Mouse (Mus musculus) cerebellum, adult 18-20 months (tissue): ENCODE results near the gene Asb1.

ENCODE experiments used
- DNase-seq, 2 experiments: peaks; one replicate each; pipeline ENCODE4 v3.0.0; 2021

Gene Asb1

GRCm38 (mm10) chr1:91547567-91547966 is 7.2 kb downstream of the Asb1 start:
- DNase-seq = no peak

DNA sequence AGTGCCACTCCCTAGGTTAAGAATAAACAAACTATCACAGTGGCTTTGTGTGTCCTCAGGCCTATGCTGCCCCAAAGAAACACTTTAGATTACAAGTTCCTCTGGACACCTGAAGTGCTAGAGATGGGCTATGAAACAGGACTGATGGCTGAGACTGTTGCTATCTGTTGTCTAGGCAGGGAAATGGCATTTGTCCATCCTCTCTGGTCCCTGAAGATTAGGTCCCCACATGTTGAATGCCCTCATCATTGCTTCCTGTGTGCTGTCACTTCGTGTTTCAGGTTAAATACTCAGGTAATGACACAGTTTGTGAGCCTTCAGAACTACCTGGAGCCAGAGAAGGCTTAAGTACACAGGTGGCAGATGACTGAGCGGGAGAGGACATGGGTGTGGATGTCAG is 8.7 kb downstream of the Asb1 start:
- DNase-seq = no peak

DNA sequence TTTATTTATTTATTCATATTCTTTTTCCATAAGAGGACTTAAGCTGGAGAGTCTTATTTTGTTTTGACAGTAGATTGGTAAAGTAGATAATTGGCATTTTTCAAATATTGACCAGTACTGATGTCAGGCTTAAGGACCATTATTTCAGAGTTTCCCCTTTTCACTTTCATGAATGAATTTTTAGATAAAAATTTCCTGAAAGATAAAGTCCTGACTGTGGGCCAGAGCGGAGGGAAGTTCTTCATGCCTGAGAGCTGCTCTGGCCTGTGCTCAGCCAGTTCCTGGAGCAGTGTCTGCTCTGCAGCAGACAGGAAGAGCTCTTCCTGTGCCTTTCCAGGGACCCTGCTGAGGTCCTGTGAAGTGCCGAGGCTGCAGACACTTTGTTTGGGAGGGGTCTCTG is 16.8 kb downstream of the Asb1 start:
- DNase-seq = no peak

- DNase-seq = no peak
Measured at GRCm38 (mm10) chr1:91561226-91561625, 20.9 kb downstream of the Asb1 start.

DNA sequence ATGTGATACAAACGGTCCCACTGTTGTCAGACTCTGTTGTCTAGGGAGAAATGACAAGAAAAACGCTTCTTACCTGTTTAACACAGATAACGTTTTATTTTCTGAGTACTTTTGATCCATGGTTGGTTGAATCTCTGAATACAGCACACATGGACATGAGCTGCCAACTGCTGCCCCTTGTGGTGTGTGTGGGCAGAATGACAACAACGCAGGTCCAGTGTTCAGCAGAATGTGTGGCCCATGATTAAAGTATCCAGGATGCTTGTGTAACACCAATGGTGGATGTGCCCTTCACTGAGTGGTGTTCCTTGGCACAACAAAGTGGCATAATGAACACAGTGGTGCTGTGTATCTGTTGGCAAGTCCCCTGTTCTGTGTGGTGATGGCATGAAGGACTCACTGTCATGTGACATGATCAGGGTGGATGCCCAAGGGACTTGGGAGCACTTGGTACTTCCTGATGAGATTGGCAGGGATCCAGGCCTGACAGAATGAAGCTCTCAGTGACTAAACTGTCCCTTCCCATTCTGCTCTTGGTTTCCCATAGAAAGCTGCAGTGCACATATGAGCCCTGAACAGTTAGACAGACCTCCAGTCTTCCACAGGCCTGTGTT is 22.7 kb downstream of the Asb1 start:
- DNase-seq = no peak

DNA sequence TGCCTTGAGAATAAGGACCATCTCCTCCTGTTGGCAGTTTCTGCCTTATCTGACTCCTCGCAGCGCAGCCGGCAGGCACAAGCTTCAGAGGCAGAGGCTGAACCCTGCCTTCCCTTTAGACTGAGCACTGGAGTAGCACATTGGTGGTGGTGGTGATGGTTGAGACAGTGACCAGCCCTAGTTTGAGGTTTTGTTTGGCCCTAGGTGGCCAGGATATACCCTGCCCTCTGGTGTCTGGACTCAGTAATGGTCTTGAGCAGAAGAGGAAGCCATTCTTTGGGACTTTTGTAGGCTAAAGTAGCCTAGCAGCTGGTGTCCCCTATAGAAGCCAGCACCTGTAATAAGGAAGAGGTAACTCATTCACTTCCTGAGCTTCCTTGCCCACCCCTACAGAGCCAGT is 23.7 kb downstream of the Asb1 start:
- DNase-seq = no peak

GRCm38 (mm10) chr1:91564598-91564997 is 24.3 kb downstream of the Asb1 start:
- DNase-seq = no peak

DNA sequence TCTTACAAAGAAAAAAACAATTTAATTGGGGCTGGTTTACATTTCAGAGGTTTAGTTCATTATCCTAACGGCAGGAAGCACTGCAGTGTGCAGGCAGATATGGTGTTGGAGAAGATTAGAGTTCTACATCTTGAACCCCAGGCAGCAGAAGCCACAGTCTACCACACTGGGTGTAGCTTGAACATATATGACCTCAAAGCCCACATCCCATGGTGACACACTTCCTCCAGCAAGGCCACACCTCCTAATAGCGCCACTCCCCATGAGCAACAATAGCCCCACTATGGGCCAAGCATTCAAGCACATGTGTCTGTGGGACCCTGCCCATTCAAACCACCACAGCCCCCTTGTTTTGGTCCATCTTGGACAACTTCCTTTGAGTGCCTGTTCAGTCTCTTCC is 26.9 kb downstream of the Asb1 start:
- no peak for DNase-seq

DNA sequence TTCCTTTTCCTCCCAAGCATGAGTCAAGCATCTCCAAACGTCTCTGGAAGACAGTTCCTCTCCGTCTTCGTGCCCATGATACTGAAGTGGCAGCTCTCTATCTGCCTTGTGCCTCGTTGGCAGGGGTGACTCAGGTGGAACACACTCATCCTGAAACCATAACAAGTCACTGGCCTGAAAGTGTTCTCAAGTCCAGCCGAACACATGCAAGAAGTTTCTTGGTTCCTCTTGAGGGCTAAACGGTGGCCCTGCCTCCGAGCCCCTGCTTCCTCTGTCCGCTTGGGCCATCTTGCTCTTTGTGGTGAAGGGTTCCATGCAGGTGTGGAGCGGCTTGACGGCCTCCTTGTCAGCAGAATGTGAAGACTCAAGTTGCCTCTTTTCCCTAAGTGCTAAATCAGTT is 32.1 kb downstream of the Asb1 start:
- no peak for DNase-seq

DNA sequence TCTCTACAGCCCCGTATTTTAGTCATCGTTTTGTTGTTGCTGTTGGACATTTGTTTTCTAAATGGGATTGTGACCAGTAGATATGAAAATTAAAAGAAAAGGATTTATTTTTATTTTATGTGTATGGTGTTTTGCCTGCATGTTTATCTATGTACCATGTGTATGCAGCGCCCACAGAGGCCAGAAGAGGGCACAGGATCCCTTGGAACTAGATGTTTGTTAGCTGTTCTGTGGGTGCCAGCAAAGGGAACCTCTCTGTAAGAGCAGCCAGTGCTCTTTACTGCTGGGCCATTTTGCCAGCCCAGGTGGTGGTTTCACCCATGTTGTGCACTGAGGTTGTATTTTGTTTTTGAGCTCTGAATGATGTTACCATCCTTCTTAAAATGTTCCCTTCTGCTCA is 33.9 kb downstream of the Asb1 start:
- DNase-seq = peak; percentile 32 to 35

DNA sequence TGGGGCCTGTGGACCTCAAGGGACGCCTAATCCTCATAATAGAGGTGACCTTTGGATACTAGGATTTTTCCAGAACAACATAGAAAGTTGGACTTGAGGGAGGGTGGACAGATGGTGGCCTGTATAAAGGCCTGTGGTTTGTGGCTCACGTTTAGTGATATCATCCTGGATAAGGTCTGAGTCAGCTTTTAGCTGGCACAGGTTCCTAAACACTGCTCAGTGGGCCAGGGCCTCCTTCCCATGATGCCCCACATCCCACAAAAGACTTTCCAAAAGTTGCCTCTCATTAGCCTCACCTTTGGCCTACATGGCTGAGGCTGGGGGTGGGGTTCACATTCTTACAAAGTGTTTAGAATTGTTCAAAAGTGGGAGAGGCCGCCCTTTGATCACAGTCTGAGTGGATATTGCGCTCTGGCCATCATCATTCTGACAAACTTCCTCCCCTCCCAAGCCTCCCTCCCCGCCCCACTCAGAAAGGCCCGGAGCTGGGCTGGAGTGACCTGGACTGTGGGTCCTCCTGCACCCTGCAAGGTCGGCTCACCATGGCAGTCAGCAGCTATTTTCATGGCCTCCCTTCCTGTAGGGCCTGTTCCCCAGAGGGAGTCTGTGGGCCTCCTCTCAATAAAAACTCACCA is 37.7 kb downstream of the Asb1 start:
- DNase-seq = no peak

GRCm38 (mm10) chr1:91580503-91580902 is 40.2 kb downstream of the Asb1 start:
- no peak for DNase-seq

DNA sequence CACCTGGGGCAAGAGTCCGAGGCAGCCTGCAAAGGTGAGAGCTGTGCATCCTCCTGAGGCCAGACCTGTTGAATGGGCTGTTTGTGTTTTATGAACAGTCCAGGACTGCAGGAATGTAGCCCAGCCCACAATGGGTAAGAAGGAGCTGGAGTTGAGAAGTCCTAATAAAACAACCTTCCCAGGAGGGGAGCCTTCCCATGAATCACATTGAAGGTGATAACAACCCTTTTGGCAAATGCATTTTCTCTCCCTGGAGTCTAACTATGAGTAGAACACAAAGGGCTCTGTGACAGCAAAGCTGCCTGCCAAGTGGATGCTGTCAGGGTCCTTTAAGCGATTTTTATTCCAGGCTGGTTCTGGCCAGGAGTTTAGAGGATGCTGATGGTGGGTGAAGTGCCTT is 40.9 kb downstream of the Asb1 start:
- no peak for DNase-seq

GRCm38 (mm10) chr1:91584969-91585835 is 44.9 kb downstream of the Asb1 start:
- DNase-seq = no peak

DNA sequence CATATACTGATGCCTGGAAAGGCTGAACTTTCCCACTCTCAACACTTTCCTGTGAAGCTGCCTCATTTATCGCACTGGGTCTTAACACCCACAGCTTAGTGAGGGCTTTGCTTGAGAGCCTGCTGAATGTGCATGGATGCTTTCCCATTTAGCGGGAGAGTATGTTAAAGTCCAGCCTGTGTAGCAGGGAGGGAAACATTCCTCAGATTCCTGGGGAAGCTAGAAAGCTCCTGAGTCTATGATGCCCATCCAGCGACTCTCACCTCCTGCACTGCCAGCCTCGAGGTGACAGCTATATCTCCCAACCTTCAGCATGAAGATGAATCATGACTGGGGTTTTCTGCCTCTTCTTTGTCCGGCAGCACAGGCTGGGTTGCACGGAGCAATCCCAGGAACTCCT is 49.4 kb downstream of the Asb1 start:
- no peak for DNase-seq

GRCm38 (mm10) chr1:91595521-91596020 is 55.2 kb downstream of the Asb1 start:
- DNase-seq = no peak

DNA sequence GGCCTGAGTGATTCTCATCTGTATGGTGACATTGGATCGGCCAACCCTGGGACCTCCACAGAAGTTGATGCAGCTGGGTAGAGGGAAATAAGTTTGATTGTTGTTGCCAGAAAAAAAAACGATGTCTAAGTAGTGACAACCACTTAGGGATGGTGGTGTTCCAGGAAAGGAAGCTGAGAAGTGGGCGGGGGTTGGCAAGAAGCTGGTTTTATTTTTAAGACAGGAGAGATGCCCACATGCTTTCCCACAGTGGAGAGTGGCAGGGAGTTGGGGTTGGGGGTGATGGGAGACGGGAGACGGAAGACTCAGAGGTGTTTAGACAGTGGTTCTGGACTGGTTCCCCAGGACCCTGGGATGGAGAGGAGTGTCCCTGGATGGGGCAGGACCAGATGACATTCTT is 57.3 kb downstream of the Asb1 start:
- DNase-seq = no peak

DNA sequence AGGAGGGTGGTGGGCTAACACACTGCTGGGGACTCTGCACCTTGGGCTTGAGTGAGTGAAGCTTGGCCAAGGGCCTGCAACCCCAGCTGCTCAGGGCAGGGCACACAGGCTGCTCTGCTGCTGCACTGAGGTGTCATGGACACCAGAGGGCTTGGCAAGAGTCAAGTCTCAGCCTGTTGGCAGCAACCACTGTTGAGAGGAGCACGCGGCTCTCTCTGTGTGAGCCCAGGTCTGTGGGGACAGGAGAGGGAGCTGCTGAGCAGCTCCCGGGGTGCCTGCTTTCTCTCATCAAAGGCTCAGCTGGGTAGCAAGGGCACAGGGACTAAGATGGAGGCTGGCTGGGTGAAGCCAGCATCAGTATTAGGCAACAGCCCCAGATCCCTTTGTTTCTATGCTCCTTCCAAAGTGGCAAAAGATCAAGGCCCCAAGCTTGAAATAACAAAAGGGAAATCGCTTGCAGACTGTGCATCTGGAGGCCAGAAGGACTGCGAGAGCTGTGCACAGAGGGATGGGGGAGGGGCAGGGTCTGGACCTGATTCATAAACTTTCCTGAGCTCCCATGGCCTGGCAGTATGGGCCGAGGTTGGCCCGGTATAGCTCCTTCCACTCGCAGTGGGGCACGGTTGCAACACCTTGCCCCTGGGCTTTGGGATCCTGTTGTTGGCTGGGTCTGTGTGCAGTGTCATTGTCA is 60.5 kb downstream of the Asb1 start:
- DNase-seq = peak; percentile 27 to 32

DNA sequence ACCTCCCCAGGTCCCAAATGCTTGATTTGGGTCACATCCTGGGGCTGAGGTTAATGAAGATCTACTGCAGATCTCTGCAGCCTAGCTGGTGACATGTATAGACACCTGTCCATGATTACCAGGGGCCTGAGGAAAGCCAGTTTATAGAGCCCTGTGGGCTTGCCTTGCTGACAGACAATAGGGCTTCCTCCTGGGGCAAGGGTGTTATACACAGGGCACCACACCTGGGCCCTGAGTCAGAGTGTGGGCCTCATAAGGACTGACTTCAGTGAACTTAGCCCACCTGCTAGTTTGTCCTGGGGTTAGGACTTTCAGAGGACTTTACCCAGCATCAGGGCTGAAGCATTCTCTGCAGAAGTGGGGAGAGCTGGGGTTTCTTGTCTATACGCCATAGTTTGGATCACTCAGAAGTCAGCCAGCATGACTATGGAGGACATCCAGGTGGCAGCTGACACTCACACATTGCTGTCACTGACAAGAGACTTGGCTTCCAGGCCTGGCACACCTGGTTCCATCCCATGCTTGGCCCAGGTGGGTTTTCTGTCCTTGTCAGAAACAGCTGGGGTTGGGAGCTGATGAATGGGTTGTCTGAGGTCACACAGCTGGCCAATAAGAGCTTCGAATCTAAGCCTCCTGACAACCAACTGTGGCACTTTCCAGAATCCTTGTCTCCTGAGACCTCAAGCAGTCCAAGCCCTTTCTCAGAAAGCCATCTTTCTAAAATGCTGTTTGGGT is 61.2 kb downstream of the Asb1 start:
- DNase-seq = no peak

GRCm38 (mm10) chr1:91605632-91606031 is 65.3 kb downstream of the Asb1 start:
- DNase-seq = no peak

GRCm38 (mm10) chr1:91606701-91607100 is 66.4 kb downstream of the Asb1 start:
- DNase-seq = no peak

- DNase-seq = no peak
Measured at GRCm38 (mm10) chr1:91607141-91607540, 66.8 kb downstream of the Asb1 start.
